Mouse (Mus musculus) G1E (cell line): Measurements from ENCODE around the gene Setd6. TPM values are rescaled to one million over a fixed set of nuclear protein-coding genes. Genes with fewer than 3 reads are reported as not detected.
A peak's percentile ranks its signal among the peaks of the same experiment; 100 is the strongest.

Experiments
- ATAC-seq: 2 replicates; pipeline ENCODE4 v1.8.0; 2016; ENCODE audit warnings: mild to moderate bottlenecking; ENCODE audit not compliant: insufficient number of reproducible peaks, poor library complexity, low FRiP score, severe bottlenecking; ENCODE audit errors: extremely low read depth
- DNase-seq: peaks from one replicate; pipeline ENCODE4 v3.0.0; 2012; ENCODE audit warnings: low spot score
- H3K27me3 ChIP-seq: 2 replicates; pipeline ENCODE4 v1.6.1; 2012; ENCODE audit warnings: mild to moderate bottlenecking, low read length, inconsistent platforms; ENCODE audit not compliant: insufficient read depth
- H3K36me3 ChIP-seq: replicated peaks from 2 replicates; pipeline ENCODE3; 2012; ENCODE audit warnings: mild to moderate bottlenecking, inconsistent platforms
- H3K4me1 ChIP-seq: 2 replicates; pipeline ENCODE4 v1.6.1; 2012; ENCODE audit warnings: low read depth, low read length, inconsistent platforms, mixed read lengths; ENCODE audit not compliant: insufficient read depth
- H3K4me3 ChIP-seq: 2 replicates; pipeline ENCODE4 v1.5.1; 2012; ENCODE audit warnings: low read depth, mild to moderate bottlenecking, inconsistent platforms, low read length, moderate library complexity, mixed read lengths
- H3K9me3 ChIP-seq: replicated peaks from 2 replicates; pipeline ENCODE4 v1.6.1; 2012; ENCODE audit warnings: inconsistent platforms
- CTCF ChIP-seq: IDR thresholded peaks from 2 replicates; pipeline ENCODE4 v1.5.1; 2012; ENCODE audit warnings: low read depth, low read length, inconsistent platforms, mixed read lengths
- GATA1 ChIP-seq: IDR thresholded peaks from 2 replicates; pipeline ENCODE4 v1.6.1; 2012; ENCODE audit warnings: borderline replicate concordance, low read length, inconsistent platforms, mixed read lengths
- GATA2 ChIP-seq: IDR thresholded peaks from 2 replicates; pipeline ENCODE4 v1.6.1; 2012; ENCODE audit warnings: low read depth, low read length, inconsistent platforms, borderline replicate concordance
- POLR2AphosphoS5 ChIP-seq: IDR thresholded peaks from 2 replicates; pipeline ENCODE4 v1.6.1; 2012; ENCODE audit warnings: low read depth, low read length, inconsistent platforms; ENCODE audit not compliant: insufficient replicate concordance
- TAL1 ChIP-seq: conservative IDR thresholded peaks from 2 replicates; pipeline ENCODE4 v1.6.1; 2012; ENCODE audit warnings: low read depth, low read length, inconsistent platforms, mixed read lengths
- polyA plus RNA-seq: library from polyadenylated mRNA; stranded (reverse); fragments of >175 nt; gene quantifications from 2 replicates; pipeline ENCODE4 v1.2.3, GENCODE M21; 2012
- total RNA-seq, 2 experiments: library from RNA; stranded (forward) in 1 of 2; stranded (reverse) in 1 of 2; fragments of 200-1000 nt in 1 of 2; fragments of >200 nt in 1 of 2; fragmentation: Nextera tagmentation in 1 of 2; gene quantifications; 2 replicates each; pipeline ENCODE4 v1.2.3; 2014 to 2017

Setd6 gene
- total and polyA plus RNA-seq, 3 experiments, result 14.9 to 48.5 (median 48.3) TPM

DNA sequence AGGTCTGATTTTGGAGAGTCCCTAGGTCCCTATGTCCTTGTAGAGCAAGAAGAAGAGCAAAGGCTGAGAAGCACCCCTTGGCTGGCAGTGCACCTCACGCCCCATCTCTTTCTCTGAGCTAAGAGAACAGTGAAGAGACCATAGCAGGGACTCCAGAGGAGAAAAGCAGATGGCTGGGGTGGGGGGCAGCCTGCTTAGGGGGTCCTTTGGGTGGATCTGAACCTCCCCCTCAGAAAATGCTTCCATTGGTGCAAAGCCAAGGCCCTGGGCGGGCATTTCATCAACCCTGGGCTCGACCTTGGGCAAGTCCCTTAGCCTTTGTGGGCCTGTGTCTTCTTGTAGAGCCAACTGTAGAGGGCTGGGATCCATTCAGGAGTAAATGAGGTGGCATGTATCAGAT is 11.1 kb upstream of the Setd6 start:
- H3K9me3 ChIP-seq, result no peaks in the 10 kb centered on the region
- H3K4me1 ChIP-seq, result peaks cover 21% of the 10 kb centered on the region
- H3K36me3 ChIP-seq, result no peaks in the 10 kb centered on the region
- TF ChIP-seq POLR2AphosphoS5, result no peak
- TF ChIP-seq GATA1, result no peak
- no peak for TF ChIP-seq GATA2
- TF ChIP-seq TAL1, result no peak
- no peak for TF ChIP-seq CTCF
- no peak for ATAC-seq
- peaks cover 93% of the 10 kb centered on the region for H3K27me3 ChIP-seq
- DNase-seq, result no peak
- no peak overlapping the region for H3K4me3 ChIP-seq

DNA sequence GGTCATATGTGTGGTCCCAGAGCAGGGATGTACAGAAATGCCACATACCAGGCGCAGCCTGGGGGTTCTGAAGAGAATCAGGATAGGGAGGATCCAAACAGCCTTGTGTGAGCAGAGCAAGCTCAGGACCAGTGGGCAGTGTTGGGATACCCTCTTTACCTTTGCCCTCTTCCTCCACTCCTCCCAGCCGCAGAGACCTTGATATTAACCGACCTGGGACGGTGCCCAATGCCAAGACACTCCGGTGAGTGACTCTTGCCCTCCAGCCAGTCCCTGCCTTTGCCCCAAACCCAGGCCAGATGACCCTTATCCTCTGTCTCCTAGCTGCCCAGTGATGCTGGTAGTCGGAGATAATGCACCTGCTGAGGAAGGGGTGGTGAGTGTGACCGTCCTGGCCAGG is 6.1 kb upstream of the Setd6 start:
- H3K4me1 ChIP-seq, result peaks cover 38% of the 10 kb centered on the region
- TF ChIP-seq POLR2AphosphoS5 (no peak), GATA1 (no peak), TAL1 (no peak), GATA2 (no peak), CTCF (no peak)

DNA sequence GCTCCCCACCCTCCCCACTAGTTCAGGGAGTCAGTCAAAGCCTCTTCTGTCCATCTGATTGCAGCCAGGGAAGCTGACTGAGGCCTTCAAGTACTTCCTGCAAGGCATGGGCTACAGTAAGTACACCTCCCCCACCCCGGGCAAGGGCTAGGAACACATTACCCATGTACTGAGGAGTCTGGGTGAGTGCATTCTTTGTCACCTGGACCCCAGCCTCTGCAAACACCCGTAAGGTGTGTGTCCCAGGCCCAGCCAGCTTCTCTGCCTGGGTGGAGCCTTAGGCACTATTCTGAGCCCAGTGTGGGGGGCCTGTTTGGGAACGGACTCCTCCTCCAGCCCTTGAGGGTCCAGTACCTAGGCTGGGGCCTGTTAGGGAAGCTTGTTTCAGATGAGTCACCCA is 4.7 kb upstream of the Setd6 start:
- no peak for TF ChIP-seq GATA2
- no peak for TF ChIP-seq CTCF
- no peak for TF ChIP-seq POLR2AphosphoS5
- no peak for TF ChIP-seq GATA1
- TF ChIP-seq TAL1, result no peak
- peaks cover under 1% of the 10 kb centered on the region for H3K36me3 ChIP-seq
- H3K9me3 ChIP-seq, result no peaks in the 10 kb centered on the region
- ATAC-seq (no peak), DNase-seq (no peak)
- H3K4me1 ChIP-seq, result peaks cover 47% of the 10 kb centered on the region
- H3K4me3 ChIP-seq, result no peak overlapping the region
- peaks cover 48% of the 10 kb centered on the region for H3K27me3 ChIP-seq

More for the DNA sequence above, 6.1 kb upstream of the Setd6 start:
- ATAC-seq (no peak), DNase-seq (no peak)
- Histone ChIP-seq H3K9me3 (no peaks in the 10 kb centered on the region), H3K4me3 (no peak overlapping the region), H3K27me3 (peaks cover 62% of the 10 kb centered on the region), H3K36me3 (no peaks in the 10 kb centered on the region)

DNA sequence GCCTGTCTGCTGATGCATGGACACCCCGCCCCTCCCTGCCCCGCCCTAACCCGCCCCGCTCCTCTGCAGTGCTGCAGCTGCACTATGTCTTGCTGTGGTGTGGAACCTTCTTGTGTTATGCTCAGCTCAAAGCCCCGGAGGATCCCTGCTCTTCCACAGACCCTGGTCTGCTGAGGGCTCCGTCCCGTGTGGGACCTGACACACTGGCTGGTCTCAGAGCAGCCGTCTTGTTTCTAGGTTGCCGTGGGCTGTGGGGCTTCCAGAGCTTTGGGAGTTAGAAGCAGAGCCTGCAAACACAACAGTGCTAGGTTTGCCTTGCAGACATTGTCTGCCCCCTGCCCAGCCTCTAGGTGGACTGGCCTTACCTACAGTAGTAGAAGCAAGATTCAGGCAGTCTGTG is 3.3 kb upstream of the Setd6 start:
- DNase-seq (no peak), ATAC-seq (no peak)
- TF ChIP-seq TAL1, result no peak
- TF ChIP-seq GATA1, result no peak
- TF ChIP-seq POLR2AphosphoS5, result no peak
- TF ChIP-seq CTCF, result no peak
- no peak for TF ChIP-seq GATA2
- Histone ChIP-seq H3K4me3 (no peak overlapping the region; the same call in 1 of the 2 replicates), H3K9me3 (no peaks in the 10 kb centered on the region), H3K27me3 (peaks cover 34% of the 10 kb centered on the region), H3K36me3 (peaks cover 14% of the 10 kb centered on the region), H3K4me1 (peaks cover 56% of the 10 kb centered on the region)

DNA sequence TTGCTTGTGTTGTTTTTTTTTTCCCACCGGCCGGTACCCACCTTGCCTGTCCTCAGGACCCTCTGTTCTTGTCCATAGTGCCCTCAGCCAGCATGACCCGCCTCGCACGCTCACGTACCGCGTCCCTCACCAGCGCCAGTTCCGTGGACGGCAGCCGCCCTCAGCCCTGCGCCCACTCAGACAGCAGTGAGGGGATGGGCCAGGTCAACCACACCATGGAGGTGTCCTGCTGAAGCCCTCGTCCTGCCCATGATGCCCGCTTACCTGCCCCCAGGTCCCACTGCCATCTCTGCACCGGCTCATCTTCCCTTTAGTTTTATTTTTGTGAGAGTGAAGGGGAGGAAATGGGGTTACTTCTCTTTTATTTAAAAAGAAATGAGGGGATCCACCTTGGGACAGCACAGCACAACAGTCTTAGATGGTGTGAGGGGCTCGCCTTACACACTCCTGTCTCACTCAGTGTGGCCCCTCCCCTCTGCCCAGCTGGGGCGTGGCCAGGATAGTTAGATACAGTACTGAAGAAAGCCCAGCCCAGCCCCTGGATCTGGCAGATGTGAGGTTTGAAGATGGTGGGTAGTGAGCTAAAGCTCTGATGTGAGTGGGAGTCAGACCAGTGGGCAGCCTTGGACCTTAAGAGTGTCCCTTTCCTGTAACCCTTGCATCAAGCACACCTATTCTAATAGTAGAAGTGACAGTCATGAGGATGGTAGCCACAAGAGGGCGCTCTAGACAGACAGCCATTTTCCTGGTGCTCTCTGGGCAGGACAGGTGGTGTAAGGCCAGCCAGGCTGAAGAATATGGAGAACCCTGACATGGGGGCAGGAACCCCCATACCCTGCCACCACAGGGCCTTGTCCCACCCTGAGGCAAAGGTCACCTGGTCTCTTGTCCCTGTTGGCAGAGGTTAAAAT is 2.3 kb upstream of the Setd6 start:
- Histone ChIP-seq H3K36me3 (peaks cover 23% of the 10 kb centered on the region), H3K4me3 (peak overlapping the region; percentile 28; the same call in 1 of the 2 replicates), H3K9me3 (no peaks in the 10 kb centered on the region), H3K27me3 (peaks cover 26% of the 10 kb centered on the region), H3K4me1 (peaks cover 65% of the 10 kb centered on the region)
- DNase-seq (peak; percentile 67), ATAC-seq (no peak)
- no peak for TF ChIP-seq POLR2AphosphoS5
- peak; percentile 79 for TF ChIP-seq CTCF
- no peak for TF ChIP-seq GATA2
- TF ChIP-seq GATA1, result no peak

DNA sequence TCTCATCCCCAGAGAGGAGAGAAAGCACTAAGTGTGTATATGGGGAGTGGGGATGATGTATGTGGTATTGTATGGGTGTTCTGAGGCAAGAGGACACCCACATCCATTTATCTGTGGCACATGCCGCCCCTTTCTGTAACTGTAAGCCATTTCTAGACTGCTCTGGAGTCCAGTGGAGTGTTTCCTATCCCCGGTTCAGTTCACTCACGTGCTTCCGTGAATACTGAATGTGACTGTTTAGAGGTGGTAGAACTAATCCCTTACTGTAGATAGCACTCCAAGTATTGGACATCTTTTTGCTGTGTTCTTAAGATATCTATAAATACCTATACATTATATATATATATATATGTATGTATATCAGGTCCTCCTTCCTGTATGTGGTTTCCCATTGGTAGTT is 1.3 kb upstream of the Setd6 start:
- Histone ChIP-seq H3K9me3 (no peaks in the 10 kb centered on the region), H3K36me3 (peaks cover 33% of the 10 kb centered on the region), H3K27me3 (peaks cover 16% of the 10 kb centered on the region), H3K4me1 (peaks cover 63% of the 10 kb centered on the region), H3K4me3 (no peak overlapping the region)
- ATAC-seq (no peak), DNase-seq (no peak)
- TF ChIP-seq GATA1 (no peak), GATA2 (no peak), TAL1 (no peak), POLR2AphosphoS5 (no peak), CTCF (no peak)
